Mouse (Mus musculus) intestine, embryonic 14.5 days (tissue): ENCODE data around the gene Tsg101. TPM values are rescaled to one million over a fixed set of nuclear protein-coding genes. Genes with fewer than 3 reads are reported as not detected.

Experiments
- ATAC-seq: fragments of 200-750 bp; cut with Nextera tagmentation; replicated peaks from 2 replicates; pipeline ENCODE4 v1.8.0; 2017; ENCODE audit warnings: low read depth, moderate number of reproducible peaks, moderate TSS enrichment, moderate library complexity; ENCODE audit not compliant: low FRiP score, low TSS enrichment
- DNase-seq: peaks from one replicate; pipeline ENCODE4 v3.0.0-alpha.2; 2018; ENCODE audit warnings: low spot score
- H3K27ac ChIP-seq: fragments of 300-500 bp; sonication (generic); 2 replicates; pipeline ENCODE4 v1.5.1; 2014; ENCODE audit warnings: low read depth, mild to moderate bottlenecking, control low read depth
- H3K27me3 ChIP-seq: fragments of 300-500 bp; sonication (generic); replicated peaks from 2 replicates; pipeline ENCODE4 v1.6.1; 2014; ENCODE audit warnings: low read length, control low read depth; ENCODE audit not compliant: control insufficient read depth, insufficient read depth
- H3K36me3 ChIP-seq: fragments of 300-500 bp; sonication (generic); 2 replicates; pipeline ENCODE4 v1.6.1; 2014; ENCODE audit warnings: low read length, control low read depth; ENCODE audit not compliant: control insufficient read depth, insufficient read depth
- H3K4me1 ChIP-seq: fragments of 300-500 bp; sonication (generic); replicated peaks from 2 replicates; pipeline ENCODE4 v1.6.1; 2014; ENCODE audit warnings: low read length, control low read depth, mixed read lengths; ENCODE audit not compliant: control insufficient read depth, insufficient read depth
- H3K4me2 ChIP-seq: fragments of 300-500 bp; sonication (generic); 2 replicates; pipeline ENCODE4 v1.6.1; 2014; ENCODE audit warnings: low read length
- H3K4me3 ChIP-seq: fragments of 300-500 bp; sonication (generic); 2 replicates; pipeline ENCODE4 v1.5.1; 2014; ENCODE audit warnings: low read depth, low read length, control low read depth, mixed read lengths
- H3K9ac ChIP-seq: fragments of 300-500 bp; sonication (generic); 2 replicates; pipeline ENCODE4 v1.6.1; 2014; ENCODE audit warnings: mild to moderate bottlenecking, low read length
- H3K9me3 ChIP-seq: fragments of 300-500 bp; sonication (generic); 2 replicates; pipeline ENCODE4 v1.6.1; 2016; ENCODE audit warnings: low read length, control low read depth; ENCODE audit not compliant: control insufficient read depth
- WGBS: fragments of 180-500 bp; shearing (Covaris S2); extraction: QIAGEN DNeasy Blood & Tissue Kit; methylation state at CpG from one replicate; pipeline ENCODE4 v1.1.7; 2014; 5-methylcytosine and 5-hydroxymethylcytosine counted together
- polyA plus RNA-seq: library from polyadenylated mRNA; unstranded; fragments of >200 nt; fragmentation: Nextera tagmentation; extraction: Ambion mirVana; gene quantifications from 2 replicates; pipeline ENCODE4 v1.2.1, GENCODE M21; 2014

Gene Tsg101
- polyA plus RNA-seq, 1 experiment from 2014 or later, result 165 TPM

DNA sequence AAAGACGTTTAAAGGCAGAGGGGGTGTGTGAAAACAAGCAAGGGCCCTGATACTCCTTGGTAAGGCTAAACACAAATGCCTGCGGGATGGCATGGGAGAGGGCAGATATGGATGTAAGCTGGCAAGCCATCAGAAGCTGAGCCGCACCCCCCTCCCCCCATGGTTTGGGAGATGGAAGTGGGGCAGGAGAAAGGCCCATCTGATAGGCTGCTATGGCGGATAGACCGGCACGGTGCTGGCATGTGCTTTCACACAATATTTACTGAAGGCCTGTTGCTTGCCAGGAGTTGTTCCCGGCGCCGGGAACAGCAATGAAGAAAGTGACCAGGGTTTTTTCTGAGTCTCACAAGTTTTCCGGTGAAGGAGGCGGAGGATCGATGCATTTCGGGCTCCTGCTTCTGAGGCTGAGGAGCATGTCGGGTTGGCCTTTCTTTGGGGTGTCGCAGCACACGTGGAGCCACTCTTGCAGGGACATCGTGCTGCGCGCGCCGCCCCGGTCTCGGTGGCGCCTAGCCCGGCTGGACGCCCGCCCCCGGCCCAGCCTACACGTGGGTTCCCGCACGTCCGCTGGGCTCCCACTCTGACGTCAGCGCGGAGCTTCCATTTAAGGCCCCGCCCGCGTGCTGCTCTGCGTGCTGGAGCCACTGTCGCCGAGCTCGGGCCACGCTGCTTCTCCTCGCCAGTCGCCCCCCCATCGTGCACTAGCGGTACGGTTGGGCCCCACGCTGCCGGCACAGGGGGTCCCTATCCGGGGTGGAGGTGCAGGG lies 74.4 kb downstream of the Tsg101 start:
- ATAC-seq (peak; percentile 90), DNase-seq (peak; percentile 98)
- Histone ChIP-seq H3K4me3 (peak overlapping the region; percentile 96), H3K27me3 (no peaks in the 10 kb centered on the region), H3K4me2 (peak overlapping the region; percentile 91), H3K9me3 (no peaks in the 10 kb centered on the region), H3K36me3 (peaks cover 27% of the 10 kb centered on the region), H3K9ac (peak overlapping the region; percentile 98), H3K4me1 (peaks cover 8% of the 10 kb centered on the region), H3K27ac (peak overlapping the region; percentile 97)
- 1% methylated on average over 51 of the region's 51 CpGs for WGBS

DNA sequence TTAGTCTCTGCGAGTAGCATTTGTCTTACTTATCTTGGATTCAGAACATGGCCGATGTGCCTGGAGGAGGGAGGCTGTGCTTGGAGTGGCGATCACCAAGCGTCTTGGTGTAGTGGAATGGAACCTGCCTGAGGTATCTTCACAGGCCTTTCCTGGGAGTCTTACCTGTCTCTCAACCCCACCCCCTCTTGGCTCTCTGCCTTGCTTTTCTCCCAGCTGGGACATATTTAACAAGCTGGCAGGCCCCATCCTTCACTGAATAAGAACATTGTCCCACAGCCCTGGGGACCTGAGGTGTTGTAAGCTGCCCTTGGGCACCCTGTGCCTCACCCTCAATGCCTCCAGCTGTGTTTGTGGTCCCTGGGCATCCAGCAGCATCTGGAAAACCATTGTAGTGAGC lies 76.2 kb downstream of the Tsg101 start:
- Histone ChIP-seq H3K4me2 (no peak overlapping the region), H3K4me3 (no peak overlapping the region), H3K27me3 (no peaks in the 10 kb centered on the region), H3K27ac (no peak overlapping the region), H3K36me3 (peaks cover 9% of the 10 kb centered on the region), H3K9ac (no peak overlapping the region), H3K9me3 (no peaks in the 10 kb centered on the region), H3K4me1 (peaks cover 25% of the 10 kb centered on the region)
- 88% methylated on average over 4 of the region's 4 CpGs for WGBS
- no peak for DNase-seq
- no peak for ATAC-seq

DNA sequence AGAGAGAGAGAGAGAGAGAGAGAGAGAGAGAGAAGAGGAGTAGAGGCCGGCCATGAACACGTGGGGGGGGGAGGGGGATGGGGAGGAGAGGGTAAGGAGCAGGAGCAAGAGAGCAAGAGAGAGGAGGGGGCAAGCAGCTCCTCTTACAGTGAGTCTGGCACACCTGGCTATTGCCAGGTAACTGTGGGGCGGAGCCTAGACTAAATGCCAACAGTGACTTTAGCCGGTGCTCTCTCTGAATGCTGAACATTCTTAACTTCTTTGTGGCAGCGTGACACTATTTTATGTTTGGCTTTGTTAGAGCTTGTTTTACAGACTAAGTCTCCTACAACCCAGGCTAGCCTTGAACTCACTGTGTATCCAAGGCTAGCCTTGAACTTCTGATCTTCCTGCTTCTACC lies 77.5 kb downstream of the Tsg101 start:
- Histone ChIP-seq H3K9ac (no peak overlapping the region), H3K36me3 (no peaks in the 10 kb centered on the region), H3K4me3 (no peak overlapping the region), H3K4me2 (no peak overlapping the region), H3K4me1 (peaks cover 35% of the 10 kb centered on the region), H3K27ac (no peak overlapping the region), H3K27me3 (no peaks in the 10 kb centered on the region), H3K9me3 (no peaks in the 10 kb centered on the region)
- ATAC-seq (no peak), DNase-seq (no peak)
- WGBS, result 29% methylated on average over 5 of the region's 5 CpGs

DNA sequence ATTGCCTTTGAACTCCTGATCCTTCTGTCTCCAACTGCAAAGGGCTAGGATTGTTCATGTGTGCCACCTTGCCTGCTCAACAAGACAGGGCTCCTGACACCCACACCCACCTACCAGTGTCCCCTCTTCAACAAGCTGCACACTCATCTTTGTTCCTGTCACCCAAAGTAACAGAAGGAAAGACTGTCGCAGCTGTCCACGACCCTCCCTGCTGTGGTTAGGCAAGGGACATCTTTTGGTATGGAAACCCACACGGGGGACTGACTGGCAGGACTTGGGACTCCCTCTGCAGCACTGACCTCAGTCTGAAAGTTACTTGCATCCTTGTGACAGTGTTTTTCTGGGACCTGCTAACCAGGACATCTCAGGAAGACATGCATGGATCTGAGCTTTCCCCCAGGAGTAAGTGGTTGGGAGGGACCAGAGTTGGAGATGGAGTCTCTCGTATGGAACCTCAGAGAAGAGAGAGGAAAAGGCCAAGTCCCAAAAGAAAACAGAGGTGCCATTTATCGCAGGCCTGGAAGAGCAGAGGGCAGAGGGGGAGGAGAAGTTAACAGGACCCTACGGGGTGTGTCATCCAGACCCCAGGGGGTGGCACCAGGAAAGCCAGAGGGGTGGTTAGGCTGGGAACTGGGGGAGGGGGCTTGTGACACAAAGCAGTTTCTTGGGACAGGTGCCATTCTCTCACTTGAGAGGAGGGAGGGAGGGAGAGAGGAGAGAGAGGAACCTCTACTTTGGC lies 78.8 kb downstream of the Tsg101 start, which contains the start of gene Ldha:
Gene Ldha (plus strand): TSS at position 689 of the 739 bp plus-strand sequence.
- H3K27me3 ChIP-seq, result no peaks in the 10 kb centered on the region
- DNase-seq (no peak), ATAC-seq (no peak)
- H3K27ac ChIP-seq, result no peak within 1 kb of the TSS
- WGBS, result 30% methylated on average over 6 of the region's 6 CpGs
- H3K9ac ChIP-seq, result no peak within 1 kb of the TSS
- H3K4me3 ChIP-seq, result no peak within 1 kb of the TSS
- H3K4me2 ChIP-seq, result no peak within 1 kb of the TSS
- peaks cover 30% of the 10 kb centered on the region for H3K4me1 ChIP-seq
- H3K36me3 ChIP-seq, result no peaks in the 10 kb centered on the region
- no peaks in the 10 kb centered on the region for H3K9me3 ChIP-seq

DNA sequence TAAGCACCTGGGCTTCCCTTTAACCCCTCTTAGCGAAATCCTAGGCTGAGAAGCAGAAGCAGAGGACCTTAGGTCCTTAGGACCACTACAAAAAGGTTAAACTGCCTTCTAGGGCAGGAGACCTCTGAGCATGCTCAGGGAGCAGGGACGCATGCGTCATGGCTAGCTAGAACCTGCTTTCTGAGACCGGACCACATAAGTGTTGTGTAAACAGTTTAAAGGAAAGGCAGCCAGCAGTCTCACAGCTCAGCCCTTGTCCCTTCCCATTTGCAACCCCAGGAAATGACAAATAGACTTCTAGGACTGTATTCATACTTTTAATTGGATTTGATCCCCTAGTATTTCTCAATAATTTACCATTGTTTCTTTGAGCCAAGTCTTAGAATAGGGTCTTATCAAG lies 79.4 kb downstream of the Tsg101 start:
- H3K9me3 ChIP-seq, result no peaks in the 10 kb centered on the region
- ATAC-seq, result no peak
- H3K4me1 ChIP-seq, result peaks cover 30% of the 10 kb centered on the region
- no peak overlapping the region for H3K9ac ChIP-seq
- 33% methylated on average over 4 of the region's 4 CpGs for WGBS
- H3K27ac ChIP-seq, result no peak overlapping the region
- DNase-seq, result no peak
- no peak overlapping the region for H3K4me2 ChIP-seq
- H3K4me3 ChIP-seq, result no peak overlapping the region
- H3K27me3 ChIP-seq, result no peaks in the 10 kb centered on the region
- no peaks in the 10 kb centered on the region for H3K36me3 ChIP-seq

DNA sequence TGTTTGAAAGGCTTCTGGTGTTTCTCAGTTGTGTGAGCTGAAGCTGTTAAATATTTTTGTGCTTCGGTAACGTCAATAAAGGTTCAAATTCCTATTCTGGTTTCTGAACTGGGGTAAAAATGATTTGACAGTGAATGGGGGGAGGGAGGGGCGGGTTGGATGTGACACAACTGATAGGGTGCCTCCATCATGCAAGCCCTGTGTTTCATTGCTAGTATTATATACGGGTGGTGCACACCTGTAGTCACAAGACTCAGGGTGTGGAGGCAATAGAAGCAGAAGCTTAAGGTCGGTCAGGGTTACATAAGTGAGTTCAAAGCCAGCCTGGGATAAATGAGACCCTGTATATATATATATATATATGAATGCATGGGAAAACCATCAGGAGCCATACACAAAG lies 79.9 kb downstream of the Tsg101 start:
- 59% methylated on average over 5 of the region's 5 CpGs for WGBS
- no peak overlapping the region for H3K4me2 ChIP-seq

DNA sequence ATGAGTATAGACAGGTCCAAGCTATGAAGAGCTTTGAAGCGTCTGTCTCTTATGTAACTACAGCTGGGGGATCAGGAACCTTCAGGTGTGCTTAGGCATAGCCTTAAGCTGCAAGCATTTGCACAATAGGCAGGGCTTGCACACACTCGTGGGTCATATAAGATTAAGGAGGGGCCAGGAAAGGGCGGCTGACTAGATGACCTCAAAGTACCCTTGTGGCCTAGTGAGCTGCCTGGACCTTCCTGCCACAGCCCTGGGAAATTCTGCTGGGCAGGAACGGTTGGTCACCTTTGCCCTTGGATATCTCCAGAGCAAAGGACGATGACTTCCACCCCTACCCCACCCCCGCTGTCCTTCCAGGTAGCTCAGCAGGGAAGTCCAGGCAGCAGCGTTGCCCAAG lies 80.3 kb downstream of the Tsg101 start:
- Histone ChIP-seq H3K9ac (no peak overlapping the region), H3K4me1 (peaks cover 30% of the 10 kb centered on the region), H3K36me3 (no peaks in the 10 kb centered on the region), H3K4me2 (peak overlapping the region; percentile 24; the same call in 1 of the 2 replicates), H3K27me3 (no peaks in the 10 kb centered on the region), H3K27ac (peak overlapping the region; percentile 77), H3K4me3 (no peak overlapping the region), H3K9me3 (no peaks in the 10 kb centered on the region)
- 23% methylated on average over 7 of the region's 7 CpGs for WGBS
- DNase-seq, result no peak
- peak; percentile 33 for ATAC-seq

More for the DNA sequence above, 79.9 kb downstream of the Tsg101 start:
- H3K4me1 ChIP-seq, result peaks cover 30% of the 10 kb centered on the region
- H3K27me3 ChIP-seq, result no peaks in the 10 kb centered on the region
- H3K9me3 ChIP-seq, result no peaks in the 10 kb centered on the region
- DNase-seq (no peak), ATAC-seq (no peak)
- H3K4me3 ChIP-seq, result no peak overlapping the region
- peak overlapping the region; percentile 77; the same call in 1 of the 2 replicates for H3K27ac ChIP-seq
- no peak overlapping the region for H3K9ac ChIP-seq
- H3K36me3 ChIP-seq, result no peaks in the 10 kb centered on the region
